Mouse (Mus musculus): ENCODE measurements around the gene Cmtm4.

GRCm38 (mm10) chr8:104443125-104443679 lies 47.6 kb upstream of the Cmtm4 start:
- TF ChIP-seq POLR2A (IDR thresholded peaks at IDR 0.05; ENCODE audit: borderline replicate concordance, insufficient read depth, low read length), result no peak
- TF ChIP-seq CTCF (IDR thresholded peaks at IDR 0.05; ENCODE audit: borderline replicate concordance, insufficient read depth, low read depth, low read length), result no peak
